Mouse (Mus musculus): Measurements from ENCODE around the gene Msh3. TPM values are rescaled to one million over a fixed set of nuclear protein-coding genes. Genes with fewer than 3 reads are reported as not detected.

The Msh3 gene
- total RNA-seq, 4 experiments from 2014 or later: 8.3 to 9.6 (median 9.1) TPM

DNA sequence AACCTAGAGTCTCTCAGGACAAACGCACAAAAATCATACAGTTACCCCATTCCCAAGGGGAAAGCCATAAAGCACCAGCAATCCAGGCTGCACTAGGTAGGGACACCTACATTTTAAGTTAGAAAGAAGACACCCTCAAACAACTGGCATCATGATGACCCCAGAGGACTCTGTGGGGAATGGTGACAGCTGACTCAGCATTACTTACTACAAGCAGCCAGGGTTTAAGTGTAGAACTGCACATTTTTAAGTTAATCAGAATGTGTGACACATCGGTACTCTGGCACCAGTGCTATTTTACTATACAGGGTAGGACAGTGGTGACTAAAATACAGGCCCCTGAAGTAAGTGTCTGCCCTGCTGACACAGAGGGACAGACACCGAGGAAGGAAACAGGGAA, 24.2 kb downstream of the Msh3 start:
- DNase-seq (ENCODE audit: low spot score in 2 of 2): no peak

DNA sequence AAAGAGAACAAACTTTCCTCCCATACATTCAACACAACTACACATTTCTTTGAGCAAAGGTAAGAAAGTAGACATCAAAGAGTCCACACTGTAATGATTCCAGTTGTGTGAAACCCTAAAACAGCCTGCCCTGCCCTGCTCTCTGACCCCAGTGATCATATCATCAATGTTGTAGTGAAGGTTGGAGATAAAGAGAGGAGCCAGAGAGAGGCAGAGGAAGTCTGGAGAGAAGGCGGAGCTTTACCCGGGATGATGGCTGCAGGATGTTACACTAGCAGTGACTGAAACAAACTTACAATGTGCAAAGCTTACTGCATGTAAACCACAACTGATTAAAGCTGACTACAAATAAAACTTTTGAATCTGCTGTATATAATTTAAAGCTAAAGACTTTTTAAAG, 26.8 kb downstream of the Msh3 start:
- DNase-seq (ENCODE audit: low spot score in 2 of 2): no peak

DNA sequence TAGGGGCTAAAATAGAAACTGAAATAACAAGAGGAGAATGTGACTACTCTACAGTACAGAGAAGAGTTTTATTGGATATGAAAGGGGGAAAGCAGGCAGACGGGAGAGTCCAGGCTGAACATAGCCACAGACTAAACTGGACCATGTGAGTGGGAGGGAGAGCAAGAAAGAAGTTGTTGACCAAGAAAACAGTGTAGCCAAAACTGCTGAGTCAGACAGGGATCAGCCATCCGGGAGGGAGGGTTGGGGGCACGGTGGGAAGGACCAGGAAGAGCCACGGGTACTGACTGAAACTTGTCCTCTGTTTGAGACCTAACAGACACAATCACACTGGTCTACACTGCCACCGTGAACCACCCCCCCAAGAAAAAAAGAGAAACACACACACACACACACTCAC, 28.8 kb downstream of the Msh3 start:
- DNase-seq (ENCODE audit: low spot score in 2 of 2): no peak

DNA sequence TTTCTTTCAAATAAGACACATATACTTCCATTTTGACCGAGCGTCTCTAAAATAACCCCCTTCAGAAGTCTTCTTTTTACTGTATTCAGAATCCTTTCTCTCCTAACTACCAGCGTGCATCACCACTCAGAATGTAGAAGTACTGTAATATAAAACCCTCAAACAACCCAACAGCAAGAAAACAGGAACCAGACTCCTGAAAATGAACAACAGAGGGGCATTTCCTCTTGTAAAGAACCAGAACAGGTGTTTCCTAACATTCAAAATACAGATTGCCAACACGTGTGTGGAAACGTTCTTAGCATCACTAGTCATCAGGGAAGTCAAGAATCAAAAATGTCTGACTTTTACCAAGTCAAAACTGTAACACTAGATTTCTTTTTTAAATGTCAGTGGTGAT, 34.0 kb downstream of the Msh3 start:
- DNase-seq (ENCODE audit: low spot score in 2 of 2): no peak

DNA sequence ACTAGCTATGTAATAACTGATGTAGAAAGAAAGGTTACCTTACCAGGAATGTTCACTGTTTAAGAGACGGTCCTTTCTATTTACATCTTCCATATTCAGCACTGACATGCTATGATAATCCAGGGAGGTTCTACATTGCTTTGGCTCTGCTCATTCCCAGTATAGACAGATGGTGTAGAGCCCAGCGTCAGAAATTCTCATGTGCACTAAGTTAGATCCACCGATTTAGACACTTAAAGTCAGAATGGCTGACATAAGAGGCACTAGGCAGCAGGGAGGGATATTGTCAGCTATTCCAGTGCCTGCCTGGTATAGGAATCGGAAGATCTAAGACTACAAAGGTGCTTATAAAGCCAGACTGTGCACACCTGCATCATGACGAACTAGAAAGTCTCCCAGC, 40.2 kb downstream of the Msh3 start:
- DNase-seq (ENCODE audit: low spot score in 2 of 2): no peak

DNA sequence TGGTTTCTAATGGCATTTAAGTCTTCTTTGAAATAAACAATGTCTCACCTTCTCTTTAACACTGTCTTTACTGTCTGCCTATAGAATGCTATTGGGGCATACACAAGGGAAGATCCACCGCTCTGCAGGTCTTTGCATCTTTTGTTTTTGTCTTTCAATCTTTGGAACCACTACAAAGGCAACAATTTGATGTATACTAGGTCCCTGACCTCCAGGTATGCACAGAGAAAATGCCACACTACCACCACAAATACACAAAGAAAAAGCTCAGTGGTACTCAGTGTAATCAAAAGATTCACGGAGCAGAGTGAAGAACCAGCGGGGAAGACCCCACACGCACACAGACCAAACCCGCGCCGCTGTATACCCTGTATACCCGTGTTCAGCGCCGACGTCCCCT, 49.1 kb downstream of the Msh3 start, which contains the start of gene Gm20379:
Gm20379 (plus strand) TSS at position 301 of the 400 bp plus-strand sequence.
- no peak for DNase-seq (ENCODE audit: low spot score in 2 of 2)

DNA sequence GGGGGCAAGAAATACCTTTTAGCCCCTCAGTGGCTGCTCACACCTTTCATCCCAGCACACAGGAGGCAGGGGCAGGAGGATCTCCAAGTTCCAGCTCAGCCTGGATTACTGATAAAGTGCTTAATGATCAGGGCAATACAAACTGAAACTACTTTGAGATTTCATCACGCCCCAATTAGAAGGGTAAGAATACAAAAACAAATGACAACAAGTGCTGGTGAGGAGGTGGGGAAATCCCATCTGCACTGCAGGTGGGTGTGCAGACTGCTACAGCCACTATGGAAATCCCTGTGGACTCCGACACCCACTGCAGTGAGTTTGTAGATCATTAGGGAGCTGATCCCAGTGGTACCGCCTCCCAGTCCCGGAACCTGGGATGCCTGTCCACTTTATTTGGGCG, 50.5 kb downstream of the Msh3 start:
- no peak for DNase-seq (ENCODE audit: low spot score in 2 of 2)

DNA sequence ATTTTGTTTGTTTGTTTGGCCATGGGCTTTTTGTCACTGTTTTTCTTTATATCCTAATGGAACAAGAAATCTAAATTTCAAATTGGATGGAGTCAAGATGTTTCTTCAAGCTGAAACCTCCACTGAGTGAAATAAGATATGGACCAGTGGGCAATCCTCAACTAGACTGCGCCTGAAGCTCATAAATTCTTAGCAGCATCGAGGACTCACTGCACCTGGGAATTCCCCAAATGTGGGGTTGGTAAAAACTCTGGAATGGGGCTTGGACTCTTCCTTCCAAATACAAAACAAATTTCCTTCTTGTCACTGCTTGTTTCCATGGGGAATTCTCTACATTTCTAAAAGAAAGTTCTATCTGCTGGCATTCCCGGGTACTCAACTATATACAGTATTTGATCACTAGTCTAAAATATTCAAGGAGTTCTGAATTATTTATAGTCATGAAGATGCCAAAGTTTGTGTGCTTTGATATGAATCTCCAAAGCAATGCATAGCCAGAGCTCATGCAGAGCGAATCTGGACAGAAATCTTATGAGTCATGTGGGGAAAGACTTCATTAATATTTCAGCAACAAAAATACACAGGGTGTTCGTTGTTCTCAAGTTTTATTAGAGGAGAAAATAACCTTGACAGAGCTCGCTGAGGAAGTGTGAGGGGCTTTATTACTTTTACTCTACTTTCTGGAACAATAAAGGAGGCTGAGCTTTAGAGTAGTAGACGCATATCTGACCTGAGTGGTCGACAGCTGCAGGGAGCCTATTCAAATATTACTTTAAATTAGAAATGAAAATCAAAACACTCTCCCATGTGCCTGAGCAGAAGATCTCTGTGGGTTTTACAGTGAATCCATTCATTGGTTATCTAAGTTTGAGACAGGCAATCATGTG, 51.5 kb downstream of the Msh3 start:
- no peak for DNase-seq (ENCODE audit: low spot score in 2 of 2)

DNA sequence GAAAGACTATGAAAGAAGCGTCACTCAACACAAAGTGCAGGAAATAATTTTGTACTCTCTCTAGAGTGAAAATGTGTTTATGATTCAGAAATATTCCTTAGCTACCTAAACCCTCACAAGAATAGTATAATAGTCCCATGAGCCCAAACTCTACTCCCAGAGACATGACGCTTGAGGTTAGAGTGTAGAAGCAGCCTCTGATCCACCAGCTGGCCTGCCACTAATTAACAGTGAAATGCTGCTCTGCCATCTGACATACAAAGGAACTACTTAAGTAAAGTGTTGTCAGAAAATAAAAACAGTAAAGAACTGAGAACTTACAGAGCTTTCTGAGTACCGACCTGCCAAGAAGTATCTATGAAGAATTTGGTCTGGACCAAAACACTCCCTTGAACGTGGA, 52.3 kb downstream of the Msh3 start:
- DNase-seq (ENCODE audit: low spot score in 2 of 2): no peak

DNA sequence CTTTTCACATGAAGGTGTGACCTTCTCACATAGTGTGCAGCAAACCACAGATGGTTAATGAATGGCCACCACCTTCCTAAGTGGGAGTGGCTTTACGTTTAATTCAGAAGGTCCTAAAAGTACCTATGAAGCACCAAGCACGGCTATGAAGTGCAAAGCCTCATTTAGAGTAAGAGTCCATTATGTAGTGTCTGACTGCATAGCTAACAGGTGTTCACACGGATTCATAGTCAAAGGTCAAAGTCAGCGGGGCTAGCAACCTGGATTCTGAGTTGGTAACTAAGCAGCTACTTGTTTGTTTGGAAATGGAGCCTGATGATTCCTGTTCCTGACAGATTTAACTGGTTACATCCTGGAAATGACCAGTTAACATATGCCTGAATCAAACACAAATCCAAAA, 53.0 kb downstream of the Msh3 start:
- no peak for DNase-seq (ENCODE audit: low spot score in 2 of 2)

DNA sequence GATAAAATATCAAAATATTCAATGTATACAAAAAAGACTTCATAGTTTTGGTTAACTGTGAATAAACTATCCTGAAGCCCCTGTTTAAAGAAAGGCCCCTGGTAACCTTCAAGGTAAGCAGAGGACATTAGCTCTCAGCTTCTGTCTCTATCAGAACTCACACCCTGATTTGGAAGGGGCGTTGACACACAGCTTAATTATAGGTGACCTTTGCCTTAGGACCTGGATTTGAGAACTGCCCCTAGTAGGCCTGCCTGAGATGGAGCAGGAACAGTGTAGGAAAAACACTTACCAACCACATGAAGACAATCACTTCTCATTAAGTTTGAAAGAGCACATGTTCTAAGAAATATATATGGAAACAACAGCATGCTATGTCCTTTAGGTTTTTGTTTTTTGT, 55.3 kb downstream of the Msh3 start:
- no peak for DNase-seq (ENCODE audit: low spot score in 2 of 2)

DNA sequence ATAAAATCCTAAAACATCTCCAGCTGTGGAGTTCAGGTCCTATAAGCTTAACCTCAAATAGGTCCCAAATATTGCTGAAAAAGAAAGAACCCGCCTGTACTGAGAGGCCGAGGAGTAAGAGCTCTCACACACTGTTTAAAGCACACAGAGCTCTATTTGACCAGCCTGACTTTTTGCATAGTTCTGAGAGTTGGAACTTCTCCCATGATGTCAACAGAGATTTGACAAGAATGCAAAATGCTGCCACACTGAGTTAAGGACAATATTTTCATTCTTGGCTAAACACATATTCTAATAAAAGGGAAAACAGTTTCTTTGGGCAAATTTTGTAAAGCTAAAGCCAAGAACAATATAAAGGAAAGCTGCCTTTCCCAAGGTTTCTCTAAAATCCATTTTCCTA, 57.8 kb downstream of the Msh3 start:
- DNase-seq (ENCODE audit: low spot score in 2 of 2): no peak

DNA sequence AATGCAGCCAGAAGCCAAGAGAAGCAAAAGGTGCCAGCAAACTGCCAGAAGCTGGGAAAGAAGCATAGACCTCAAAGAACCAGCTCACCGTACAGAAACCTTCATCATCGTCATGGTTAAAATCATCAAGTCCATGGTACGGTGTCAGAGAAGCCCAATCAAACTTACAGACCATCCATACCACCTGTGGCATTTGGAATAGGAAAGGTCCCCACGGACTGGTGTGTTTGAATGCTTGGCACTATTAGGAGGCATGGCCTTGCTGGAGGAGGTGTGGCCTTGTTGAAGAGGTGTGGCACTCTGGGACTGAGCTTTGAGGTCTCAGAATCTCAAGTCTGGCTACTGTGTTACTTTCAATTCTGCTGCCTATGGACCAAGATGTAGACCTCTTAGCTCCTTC, 58.3 kb downstream of the Msh3 start:
- no peak for DNase-seq (ENCODE audit: low spot score in 2 of 2)

DNA sequence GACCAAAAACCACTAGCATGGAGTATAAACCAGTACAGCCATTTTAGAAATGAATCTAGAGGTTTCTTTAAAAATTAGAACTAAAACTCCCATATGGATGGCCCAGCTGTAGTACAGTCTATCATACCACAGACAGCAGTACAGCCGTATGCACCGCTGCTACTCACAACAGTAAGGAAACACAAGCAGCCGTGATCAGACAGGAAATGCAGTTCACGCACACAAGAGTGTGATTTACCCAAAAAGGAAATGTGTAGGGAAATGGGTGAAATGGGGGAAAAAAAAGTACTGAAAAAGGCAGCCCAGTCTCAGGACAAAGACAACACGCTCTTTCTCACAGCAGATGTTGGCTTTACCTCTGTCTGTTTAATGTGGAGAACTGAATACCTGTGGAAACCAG, 60.9 kb downstream of the Msh3 start:
- no peak for DNase-seq (ENCODE audit: low spot score in 2 of 2)

DNA sequence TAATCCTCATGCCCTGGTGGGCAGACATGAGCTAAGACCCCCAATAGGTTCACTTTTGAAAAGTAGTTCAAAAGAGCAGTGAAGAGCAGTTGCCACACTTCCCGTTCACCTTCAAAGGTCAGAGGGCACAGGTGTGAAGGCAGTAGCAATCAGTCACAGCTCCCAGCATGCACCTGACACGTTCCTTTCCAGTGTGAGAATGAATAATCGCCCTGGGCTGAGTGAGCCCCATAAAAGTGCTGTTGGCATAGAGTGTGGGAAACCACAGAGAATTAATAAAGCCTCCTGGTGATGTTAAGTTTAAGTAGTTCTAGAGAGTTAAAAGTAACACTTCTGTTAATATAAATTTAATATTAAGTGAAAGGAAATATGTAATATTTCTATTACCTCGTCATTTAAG, 63.2 kb downstream of the Msh3 start:
- no peak for DNase-seq (ENCODE audit: low spot score in 2 of 2)

DNA sequence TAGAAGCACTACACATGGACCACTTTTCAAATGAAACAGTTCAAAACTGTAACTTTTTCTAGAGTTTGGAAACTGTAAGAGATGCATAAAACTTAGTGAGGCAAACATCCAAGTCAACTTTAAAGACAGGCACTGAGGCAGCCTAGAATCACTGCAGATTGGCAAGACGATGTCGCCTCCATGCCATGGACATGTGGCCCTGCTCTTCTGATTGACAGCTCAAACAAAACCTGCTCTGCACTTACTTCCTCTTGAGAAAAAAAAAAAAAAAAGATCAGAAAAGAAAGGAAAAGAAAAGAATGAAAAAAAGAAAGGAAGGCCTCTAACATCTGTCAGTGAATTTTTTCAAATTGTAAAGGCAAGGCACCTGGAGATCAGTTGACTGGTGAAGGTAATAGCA, 77.8 kb downstream of the Msh3 start:
- DNase-seq (ENCODE audit: low spot score in 2 of 2): no peak

DNA sequence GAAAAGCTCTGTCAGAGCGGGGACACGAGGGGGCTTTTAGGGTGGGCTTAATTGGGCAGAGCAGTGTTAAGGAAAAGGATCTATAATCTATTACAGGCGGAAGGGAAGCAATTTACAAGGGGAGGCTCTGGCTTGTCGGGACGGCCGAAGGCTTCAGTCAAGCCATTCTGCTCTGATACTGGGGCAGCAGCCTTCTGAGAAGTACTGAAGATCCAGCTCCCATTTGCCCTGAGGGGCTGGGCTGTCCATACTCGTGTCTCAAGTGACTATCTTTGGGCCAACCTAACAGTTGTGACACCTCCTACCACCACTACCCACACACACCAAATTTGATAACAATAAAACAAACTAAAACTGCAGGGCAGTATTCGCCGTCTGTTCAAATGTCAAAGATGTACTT, 79.5 kb downstream of the Msh3 start:
- no peak for DNase-seq (ENCODE audit: low spot score in 2 of 2)

DNA sequence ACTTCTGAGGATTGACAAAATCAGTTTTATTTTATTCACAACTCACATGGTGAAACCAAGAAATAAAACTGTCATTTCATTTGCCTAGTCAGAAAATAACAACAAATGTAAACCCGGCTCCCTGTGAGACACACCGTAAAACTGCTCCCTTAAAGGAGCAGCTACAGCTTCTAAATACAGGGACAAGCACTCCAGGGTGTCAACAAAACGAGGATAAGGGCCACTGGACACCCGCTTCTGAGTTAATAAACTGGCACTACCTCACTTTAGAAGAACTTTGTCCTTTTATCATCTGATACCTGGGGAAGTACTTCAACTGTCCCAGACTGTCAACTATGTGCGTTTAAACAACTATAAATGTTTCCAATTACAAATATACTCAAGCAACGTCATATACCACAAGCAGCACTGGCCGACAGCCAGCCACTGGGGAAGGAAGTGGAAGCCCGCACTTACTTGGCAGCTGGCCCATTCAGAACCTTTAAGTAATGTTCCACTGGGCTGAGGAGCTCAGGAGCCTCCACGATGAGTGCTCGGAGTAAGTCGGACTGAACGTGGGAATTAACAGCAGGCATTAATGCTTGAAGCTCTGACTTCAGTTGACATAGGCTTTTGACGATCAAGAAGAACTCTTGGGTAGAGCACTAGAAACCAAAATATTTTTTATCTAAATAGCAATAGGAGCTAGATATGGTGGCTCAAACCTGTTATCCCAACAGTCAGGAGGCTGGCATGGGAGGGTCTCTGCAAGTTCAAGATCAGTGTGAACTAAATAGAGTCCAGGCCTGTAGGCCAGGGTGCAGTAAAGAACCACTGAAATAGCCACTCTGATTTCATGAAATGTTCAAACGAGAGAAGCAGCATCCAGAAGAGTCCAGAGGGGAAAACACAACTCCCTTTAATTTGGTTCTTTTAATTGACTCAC, 80.3 kb downstream of the Msh3 start:
- peak; percentile 6 to 25 for DNase-seq (ENCODE audit: low spot score in 2 of 2)

DNA sequence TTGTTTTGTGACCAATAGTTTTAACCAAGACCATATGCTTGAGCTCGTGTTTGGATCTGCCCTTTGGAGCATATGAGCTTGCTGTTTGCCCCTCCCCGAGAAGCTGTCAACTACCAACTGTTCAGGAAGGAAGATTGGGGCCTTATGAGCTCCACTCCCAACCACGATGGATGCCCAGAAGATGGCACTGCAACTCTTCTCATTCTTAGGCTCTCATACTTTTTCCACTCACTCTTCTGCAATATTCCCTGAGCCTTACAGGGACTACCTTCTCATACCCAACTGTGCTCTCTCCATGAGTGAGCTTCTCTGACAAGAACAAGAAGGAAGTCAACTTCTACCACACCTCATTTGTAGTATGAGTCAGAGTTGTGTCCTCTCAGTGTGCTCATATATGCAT, 87.7 kb downstream of the Msh3 start:
- DNase-seq (ENCODE audit: low spot score in 2 of 2): no peak

DNA sequence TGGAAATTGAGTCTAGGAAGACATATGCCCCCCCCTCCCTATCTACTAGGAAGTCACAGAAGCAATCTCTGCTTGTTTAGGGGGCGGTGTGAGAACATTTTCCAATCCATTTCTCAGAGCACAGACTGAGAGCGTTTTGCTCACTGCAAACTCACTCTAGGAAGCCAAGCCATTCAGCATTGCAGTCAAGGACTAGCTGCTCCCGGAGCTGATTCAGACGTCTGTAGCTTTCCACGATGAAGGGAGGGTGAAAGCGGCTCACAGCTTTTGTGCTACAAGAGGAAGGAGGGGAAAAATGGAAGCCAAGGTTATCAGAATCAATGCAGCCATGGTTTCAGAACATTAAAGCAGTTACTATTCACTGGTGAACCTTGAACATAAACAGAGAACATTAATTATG, 91.2 kb downstream of the Msh3 start:
- no peak for DNase-seq (ENCODE audit: low spot score in 2 of 2)

DNA sequence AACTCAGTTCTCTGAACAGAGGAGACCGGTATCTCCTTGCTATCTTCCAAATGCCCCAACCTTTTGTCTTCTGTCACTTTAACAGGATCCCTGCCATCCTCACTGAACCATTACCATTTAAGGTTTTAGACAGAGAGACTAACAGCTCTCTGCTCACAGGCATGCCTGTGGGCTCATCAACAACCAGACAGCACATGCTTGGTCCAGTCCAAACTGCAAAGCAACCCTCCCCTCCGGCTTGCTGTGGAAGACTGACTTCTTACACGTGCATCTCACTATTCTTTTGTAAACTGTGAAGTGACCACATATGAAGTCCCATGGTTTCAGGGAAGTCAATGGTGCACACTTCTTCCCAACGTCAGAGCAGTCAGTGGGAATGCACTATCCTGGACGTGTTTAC, 93.5 kb downstream of the Msh3 start:
- DNase-seq (ENCODE audit: low spot score in 2 of 2): no peak

DNA sequence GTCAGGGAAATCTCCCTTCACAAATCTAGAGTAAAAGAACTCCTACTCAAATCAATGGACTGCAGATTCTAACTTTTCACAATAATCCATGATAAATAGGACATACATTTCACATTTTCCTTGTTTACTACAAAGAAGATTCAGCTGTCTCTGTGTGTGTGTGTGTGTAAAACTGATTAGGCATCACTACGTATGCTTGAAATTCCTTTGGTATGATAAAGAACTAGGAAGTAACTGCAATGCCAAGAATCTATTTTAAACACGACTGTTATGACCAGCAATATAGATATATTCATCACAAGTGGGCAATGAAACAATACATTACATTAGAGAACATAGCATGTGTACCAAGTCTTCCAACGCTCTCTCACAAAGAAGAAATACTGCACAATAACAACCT, 99.3 kb downstream of the Msh3 start:
- no peak for DNase-seq (ENCODE audit: low spot score in 2 of 2)

DNA sequence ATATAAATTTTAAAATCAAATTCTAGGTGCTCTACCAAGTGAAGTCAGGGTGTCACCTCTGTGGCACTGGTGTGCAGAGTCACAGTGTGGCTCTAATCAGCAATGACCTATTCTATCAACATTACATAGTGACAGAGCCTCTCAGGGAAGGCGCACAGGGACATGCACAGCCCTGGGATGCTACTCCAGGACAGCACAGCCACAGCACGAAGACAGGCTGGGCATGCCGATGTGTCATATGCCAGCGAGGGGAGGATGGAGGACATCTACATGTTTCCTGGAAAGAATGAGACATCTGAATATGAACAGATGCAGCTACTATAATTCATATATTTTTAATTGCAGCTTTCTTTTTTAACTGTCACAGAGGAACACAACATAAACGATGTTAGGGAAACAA, 101.0 kb downstream of the Msh3 start:
- DNase-seq (ENCODE audit: low spot score in 2 of 2): no peak
